Mouse (Mus musculus) megakaryocyte, embryonic 14.5 days (primary cell): ENCODE measurements around the gene Tmod4.

Experiments
- FLI1 ChIP-seq: IDR thresholded peaks from 2 replicates; pipeline ENCODE4 v1.6.1; 2012; ENCODE audit warnings: low read length, inconsistent platforms, mixed read lengths
- GATA1 ChIP-seq: IDR thresholded peaks from 3 replicates; pipeline ENCODE4 v1.6.1; 2012; ENCODE audit warnings: mixed read lengths, low read length, inconsistent platforms, borderline replicate concordance

DNA sequence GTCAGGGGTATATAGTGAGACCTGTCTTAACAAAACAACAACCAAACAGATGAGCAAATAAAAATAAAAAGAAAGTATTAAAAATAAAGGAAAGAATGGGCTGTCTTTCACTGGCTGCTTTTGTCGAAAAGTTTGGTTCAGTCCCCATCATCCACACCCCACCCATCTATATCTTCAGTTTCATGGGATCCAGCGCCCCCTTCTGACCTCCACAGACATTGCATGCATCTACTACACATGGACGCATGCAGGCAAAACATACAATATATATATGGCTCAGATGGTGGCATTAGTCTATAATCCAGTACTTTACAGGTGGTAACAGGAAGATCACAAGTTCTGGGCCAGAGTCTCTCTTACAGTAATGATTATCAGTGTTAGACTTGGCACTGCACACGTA is 29.6 kb downstream of the Tmod4 start:
- TF ChIP-seq GATA1 (no peak), FLI1 (no peak)
